Comparison of ENCODE assay signal across 8 mouse cellular contexts in genomic region chr7:99537183-99537756, GRCm38 (mm10). TPM values are rescaled to one million over a fixed set of nuclear protein-coding genes. Genes with fewer than 3 reads are reported as not detected.
DNase-seq lines count a peak whose midpoint lies in the region; ATAC-seq lines count a peak whose summit lies in the region.

No protein-coding gene starts in this region.

- DNase-seq in kidney, postnatal 25 days, result no peak
- peak; percentile 40 for DNase-seq in brain, adult 2 months (ENCODE audit: low read depth, low spot score)
- no peak for DNase-seq in right cerebral cortex, postnatal 4 days
- no peak for DNase-seq in kidney, postnatal 10 days
- DNase-seq in thymus, adult 18-20 months, result no peak

- peaks cover 53% of the 10 kb centered on the region for H3K4me1 ChIP-seq in kidney, embryonic 16.5 days (ENCODE audit: insufficient read depth, low read length)
- H3K4me1 ChIP-seq in hindbrain, embryonic 15.5 days (replicated peaks), result peaks cover 72% of the 10 kb centered on the region
- peaks cover 63% of the 10 kb centered on the region for H3K4me1 ChIP-seq in midbrain, embryonic 16.5 days (ENCODE audit: control insufficient read depth, insufficient read depth, low read length)

- WGBS in kidney, embryonic 16.5 days, result 72% methylated on average over 5 of the region's 5 CpGs
- WGBS in hindbrain, embryonic 15.5 days, result 38% methylated on average over 5 of the region's 5 CpGs
- WGBS in midbrain, embryonic 16.5 days, result 39% methylated on average over 5 of the region's 5 CpGs

- H3K9me3 ChIP-seq in kidney, embryonic 16.5 days (ENCODE audit: low read length), result no peaks in the 10 kb centered on the region
- H3K9me3 ChIP-seq in hindbrain, embryonic 15.5 days, result no peaks in the 10 kb centered on the region
- H3K9me3 ChIP-seq in midbrain, embryonic 16.5 days (replicated peaks; ENCODE audit: control insufficient read depth, low read length, poor library complexity, severe bottlenecking), result no peaks in the 10 kb centered on the region

- H3K4me3 ChIP-seq in kidney, embryonic 16.5 days (ENCODE audit: low read length), result peak overlapping the region; percentile 78; the same call in 1 of the 2 replicates
- peak overlapping the region; percentile 57 for H3K4me3 ChIP-seq in hindbrain, embryonic 15.5 days
- peak overlapping the region; percentile 76 for H3K4me3 ChIP-seq in midbrain, embryonic 16.5 days (ENCODE audit: low read depth, low read length)

- no peak overlapping the region for H3K27ac ChIP-seq in kidney, embryonic 16.5 days (ENCODE audit: low read length)
- H3K27ac ChIP-seq in hindbrain, embryonic 15.5 days (replicated peaks), result 0 out of 2 replicates have a peak overlapping the region, but pooled peaks have one; percentile 28
- peak overlapping the region; percentile 44; the same call in 1 of the 2 replicates for H3K27ac ChIP-seq in midbrain, embryonic 16.5 days (ENCODE audit: low read length)

- no peak overlapping the region; the same call in 1 of the 2 replicates for H3K9ac ChIP-seq in kidney, embryonic 16.5 days (replicated peaks; ENCODE audit: low read length)
- peak overlapping the region; percentile 71 for H3K9ac ChIP-seq in hindbrain, embryonic 15.5 days
- peak overlapping the region; percentile 93 for H3K9ac ChIP-seq in midbrain, embryonic 16.5 days (ENCODE audit: low read depth, low read length)

- no peaks in the 10 kb centered on the region for H3K27me3 ChIP-seq in kidney, embryonic 16.5 days (ENCODE audit: insufficient read depth, low read length)
- no peaks in the 10 kb centered on the region for H3K27me3 ChIP-seq in hindbrain, embryonic 15.5 days
- no peaks in the 10 kb centered on the region for H3K27me3 ChIP-seq in midbrain, embryonic 16.5 days (ENCODE audit: control insufficient read depth, insufficient read depth, low read depth, low read length)

- peak overlapping the region; percentile 67 for H3K4me2 ChIP-seq in kidney, embryonic 16.5 days (replicated peaks; ENCODE audit: low read depth, low read length)
- peak overlapping the region; percentile 68 for H3K4me2 ChIP-seq in hindbrain, embryonic 15.5 days
- H3K4me2 ChIP-seq in midbrain, embryonic 16.5 days (ENCODE audit: low read length), result peak overlapping the region; percentile 87

- no peaks in the 10 kb centered on the region for H3K36me3 ChIP-seq in kidney, embryonic 16.5 days (ENCODE audit: insufficient read depth, low read length)
- no peaks in the 10 kb centered on the region for H3K36me3 ChIP-seq in hindbrain, embryonic 15.5 days
- H3K36me3 ChIP-seq in midbrain, embryonic 16.5 days (ENCODE audit: control insufficient read depth, insufficient read depth, low read length), result no peaks in the 10 kb centered on the region

- ATAC-seq in kidney, embryonic 16.5 days (ENCODE audit: low FRiP score, low TSS enrichment), result no peak
- ATAC-seq in hindbrain, embryonic 15.5 days (ENCODE audit: low FRiP score, low read depth), result no peak
- no peak for ATAC-seq in midbrain, embryonic 16.5 days

RNA-seq across cellular contexts. Expression of gene Arrb1, which starts 2.0 kb away (rescaled TPM):
- 11.2 and 11.4 TPM in 2 replicates for polyA plus RNA-seq in kidney, embryonic 16.5 days (2015; fragmentation: Nextera tagmentation; extraction: Ambion mirVana)
- 17.5 and 19.1 TPM in 2 replicates for polyA plus RNA-seq in hindbrain, embryonic 15.5 days (2015; fragmentation: Nextera tagmentation; extraction: Ambion mirVana)
- polyA plus RNA-seq in midbrain, embryonic 16.5 days (2015; fragmentation: Nextera tagmentation; extraction: Ambion mirVana), result 18.4 and 21.0 TPM in 2 replicates

RNA-seq across cellular contexts. Expression of gene Rps3, which starts 53.7 kb away (rescaled TPM):
- 746 and 752 TPM in 2 replicates for polyA plus RNA-seq in kidney, embryonic 16.5 days (2015; fragmentation: Nextera tagmentation; extraction: Ambion mirVana)
- polyA plus RNA-seq in hindbrain, embryonic 15.5 days (2015; fragmentation: Nextera tagmentation; extraction: Ambion mirVana), result 401 and 427 TPM in 2 replicates
- 405 and 414 TPM in 2 replicates for polyA plus RNA-seq in midbrain, embryonic 16.5 days (2015; fragmentation: Nextera tagmentation; extraction: Ambion mirVana)
